Mouse (Mus musculus) embryo, embryonic 10.5 days (tissue): ENCODE data around the gene Ttn.
"Not testable (repeated sequence)": the region's sequence is repeated elsewhere in the genome, so short reads cannot be mapped to it uniquely, and the experiment has no call there.

Experiments
- DNase-seq: peaks from one replicate; pipeline ENCODE4 v3.0.0-alpha.2; 2015; ENCODE audit warnings: low spot score

Ttn gene

GRCm38 (mm10) chr2:76982391-76983145 is at the start of gene Ttn:
Gene Ttn (minus strand): TSS chr2:76982547.
- no peak for DNase-seq

- DNase-seq: no peak
Measured at GRCm38 (mm10) chr2:77020649-77021048, 38.3 kb upstream of the Ttn start.

- no peak for DNase-seq
Measured at GRCm38 (mm10) chr2:77017735-77018134, 35.4 kb upstream of the Ttn start.

- DNase-seq: not testable (repeated sequence)
Measured at GRCm38 (mm10) chr2:77013449-77013848, 31.1 kb upstream of the Ttn start.

- DNase-seq: no peak
Measured at GRCm38 (mm10) chr2:77011981-77012380, 29.6 kb upstream of the Ttn start.

- no peak for DNase-seq
Measured at GRCm38 (mm10) chr2:77007015-77007414, 24.7 kb upstream of the Ttn start.

- no peak for DNase-seq
Measured at GRCm38 (mm10) chr2:77003148-77003547, 20.8 kb upstream of the Ttn start.

GRCm38 (mm10) chr2:76998351-76998750 is 16.0 kb upstream of the Ttn start:
- no peak for DNase-seq

- no peak for DNase-seq
Measured at GRCm38 (mm10) chr2:76992493-76993201, 10.3 kb upstream of the Ttn start.

- no peak for DNase-seq
Measured at GRCm38 (mm10) chr2:76987317-76987716, 5.0 kb upstream of the Ttn start.

GRCm38 (mm10) chr2:76984384-76984783 is 2.0 kb upstream of the Ttn start:
- DNase-seq: no peak

- no peak for DNase-seq
Measured at GRCm38 (mm10) chr2:76983601-76984000, 1.3 kb upstream of the Ttn start.

- DNase-seq: no peak
Measured at GRCm38 (mm10) chr2:76981717-76982116, 630 bp downstream of the Ttn start.

- DNase-seq: peak; percentile 77
Measured at GRCm38 (mm10) chr2:76980146-76980545, 2.2 kb downstream of the Ttn start.

- DNase-seq: no peak
Measured at GRCm38 (mm10) chr2:76977650-76978049, 4.7 kb downstream of the Ttn start.

- DNase-seq: no peak
Measured at GRCm38 (mm10) chr2:76972051-76972450, 10.3 kb downstream of the Ttn start.

- DNase-seq: no peak
Measured at GRCm38 (mm10) chr2:76971069-76971468, 11.3 kb downstream of the Ttn start.

- DNase-seq: peak; percentile 66
Measured at GRCm38 (mm10) chr2:76970669-76971068, 11.7 kb downstream of the Ttn start.

- no peak for DNase-seq
Measured at GRCm38 (mm10) chr2:76970204-76970603, 12.1 kb downstream of the Ttn start.

- no peak for DNase-seq
Measured at GRCm38 (mm10) chr2:76969637-76970036, 12.7 kb downstream of the Ttn start.

GRCm38 (mm10) chr2:76968919-76969318 is 13.4 kb downstream of the Ttn start:
- peak; percentile 85 for DNase-seq

GRCm38 (mm10) chr2:76966582-76966981 is 15.8 kb downstream of the Ttn start:
- no peak for DNase-seq

GRCm38 (mm10) chr2:76966013-76966412 is 16.3 kb downstream of the Ttn start:
- DNase-seq: no peak

GRCm38 (mm10) chr2:76965542-76965941 is 16.8 kb downstream of the Ttn start:
- DNase-seq: no peak
